Mouse (Mus musculus) macrophage (primary cell): Measurements from ENCODE around the gene Trnt1. TPM values are rescaled to one million over a fixed set of nuclear protein-coding genes. Genes with fewer than 3 reads are reported as not detected.

Experiments used
- H3K27ac ChIP-seq: fragments of 350-480 bp; formaldehyde crosslinking; 2 replicates; pipeline ENCODE4 v1.9.0; 2021
- H3K36me3 ChIP-seq: fragments of 350-480 bp; formaldehyde crosslinking; 2 replicates; pipeline ENCODE4 v1.9.0; 2021; ENCODE audit errors: inconsistent target
- H3K4me3 ChIP-seq: fragments of 350-480 bp; formaldehyde crosslinking; 2 replicates; pipeline ENCODE4 v1.9.0; 2021; ENCODE audit errors: inconsistent target
- H3K79me2 ChIP-seq: fragments of 350-480 bp; formaldehyde crosslinking; 2 replicates; pipeline ENCODE4 v1.9.0; 2021; ENCODE audit errors: inconsistent target
- WGBS: methylation state at CpG from one replicate; pipeline ENCODE4 v1.1.7; 2026; ENCODE audit warnings: inconsistent platforms; ENCODE audit not compliant: missing documents; 5-methylcytosine and 5-hydroxymethylcytosine counted together
- polyA plus RNA-seq: library from polyadenylated mRNA; stranded (reverse); fragments of 250-400 nt; gene quantifications from 3 replicates; pipeline ENCODE4 v1.2.4, GENCODE M21; 2018; ENCODE audit warnings: inconsistent platforms
- total RNA-seq, 78 experiments: library from RNA; depleted of rRNA; stranded (reverse); fragments of 250-400 nt; gene quantifications; 1 replicate in 9 of 78; 2 replicates in 24 of 78; 3 replicates in 43 of 78; 4 replicates in 2 of 78; pipeline ENCODE4 v1.2.4; 2018; ENCODE audit warnings: inconsistent platforms in 56 of 78

Trnt1 gene
- total RNA-seq (2018; cell fraction: chromatin; rRNA removed), result 100 to 1,000 TPM in 13 of 26 experiments, 10 to 100 TPM in 13; 49.1 to 124 (median 96.9) TPM
- 10 to 100 TPM; 23.1 to 40.8 (median 31.8) TPM for total RNA-seq (2018; cell fraction: cytosol; rRNA removed)
- 10 to 100 TPM; 29.1 to 87.9 (median 63.8) TPM for total RNA-seq (2018; cell fraction: nucleus; rRNA removed)
- 30.3 to 35.6 TPM (median 35.5 TPM) in 3 replicates for polyA plus RNA-seq

- Histone ChIP-seq H3K27ac (peak within 1 kb of the TSS; percentile 54), H3K79me2 (peaks cover 36% of the 10 kb centered on the region), H3K4me3 (peak within 1 kb of the TSS; percentile 96), H3K36me3 (peaks cover 25% of the 10 kb centered on the region)
- 7% methylated on average over 35 of the region's 35 CpGs for WGBS
Measured at GRCm38 (mm10) chr6:106768640-106769289, at the start of gene Trnt1. TSS of gene Trnt1 (plus strand) at chr6:106769120.

GRCm38 (mm10) chr6:106725642-106726041 is 43.3 kb upstream of the Trnt1 start:
- 33% methylated on average over 4 of the region's 4 CpGs for WGBS
- H3K79me2 ChIP-seq, result no peaks in the 10 kb centered on the region
- H3K4me3 ChIP-seq, result no peak overlapping the region
- H3K36me3 ChIP-seq, result no peaks in the 10 kb centered on the region
- H3K27ac ChIP-seq, result no peak overlapping the region

GRCm38 (mm10) chr6:106726078-106726477 is 42.8 kb upstream of the Trnt1 start:
- no peaks in the 10 kb centered on the region for H3K36me3 ChIP-seq
- no peaks in the 10 kb centered on the region for H3K79me2 ChIP-seq
- H3K27ac ChIP-seq, result no peak overlapping the region
- no peak overlapping the region for H3K4me3 ChIP-seq
- 9% methylated on average over 6 of the region's 6 CpGs for WGBS

- no peaks in the 10 kb centered on the region for H3K36me3 ChIP-seq
- WGBS, result no CpG with 5 or more reads among the region's 1 CpGs
- H3K79me2 ChIP-seq, result no peaks in the 10 kb centered on the region
- no peak overlapping the region for H3K27ac ChIP-seq
- H3K4me3 ChIP-seq, result no peak overlapping the region
Measured at GRCm38 (mm10) chr6:106727703-106728102, 41.2 kb upstream of the Trnt1 start.

- Histone ChIP-seq H3K79me2 (no peaks in the 10 kb centered on the region), H3K4me3 (no peak overlapping the region), H3K36me3 (no peaks in the 10 kb centered on the region), H3K27ac (no peak overlapping the region)
- WGBS, result 53% methylated on average over 4 of the region's 4 CpGs
Measured at GRCm38 (mm10) chr6:106729682-106730314, 39.1 kb upstream of the Trnt1 start.

- Histone ChIP-seq H3K79me2 (no peaks in the 10 kb centered on the region), H3K36me3 (no peaks in the 10 kb centered on the region), H3K27ac (no peak overlapping the region), H3K4me3 (no peak overlapping the region)
- WGBS, result 27% methylated on average over 4 of the region's 4 CpGs
Measured at GRCm38 (mm10) chr6:106732563-106732962, 36.4 kb upstream of the Trnt1 start.

GRCm38 (mm10) chr6:106738229-106738628 is 30.7 kb upstream of the Trnt1 start:
- no peak overlapping the region for H3K27ac ChIP-seq

GRCm38 (mm10) chr6:106740244-106740825 is 28.6 kb upstream of the Trnt1 start:
- no peak overlapping the region for H3K4me3 ChIP-seq
- H3K27ac ChIP-seq, result no peak overlapping the region
- 100% methylated on average over 1 of the region's 1 CpGs for WGBS
- H3K79me2 ChIP-seq, result no peaks in the 10 kb centered on the region
- no peaks in the 10 kb centered on the region for H3K36me3 ChIP-seq

More at GRCm38 (mm10) chr6:106738229-106738628, 30.7 kb upstream of the Trnt1 start:
- no peak overlapping the region for H3K4me3 ChIP-seq
- WGBS, result 76% methylated on average over 3 of the region's 3 CpGs
- no peaks in the 10 kb centered on the region for H3K36me3 ChIP-seq
- H3K79me2 ChIP-seq, result no peaks in the 10 kb centered on the region

GRCm38 (mm10) chr6:106743556-106744233 is 25.2 kb upstream of the Trnt1 start:
- Histone ChIP-seq H3K4me3 (no peak overlapping the region), H3K27ac (no peak overlapping the region)
- 51% methylated on average over 6 of the region's 7 CpGs for WGBS

GRCm38 (mm10) chr6:106745673-106746394 is 23.1 kb upstream of the Trnt1 start:
- Histone ChIP-seq H3K79me2 (no peaks in the 10 kb centered on the region), H3K36me3 (no peaks in the 10 kb centered on the region), H3K27ac (no peak overlapping the region), H3K4me3 (no peak overlapping the region)
- WGBS, result 77% methylated on average over 7 of the region's 7 CpGs

More at GRCm38 (mm10) chr6:106743556-106744233, 25.2 kb upstream of the Trnt1 start:
- no peaks in the 10 kb centered on the region for H3K36me3 ChIP-seq
- no peaks in the 10 kb centered on the region for H3K79me2 ChIP-seq

- H3K27ac ChIP-seq, result no peak overlapping the region
- H3K36me3 ChIP-seq, result no peaks in the 10 kb centered on the region
- no peaks in the 10 kb centered on the region for H3K79me2 ChIP-seq
- 93% methylated on average over 5 of the region's 5 CpGs for WGBS
- H3K4me3 ChIP-seq, result no peak overlapping the region
Measured at GRCm38 (mm10) chr6:106747251-106747650, 21.7 kb upstream of the Trnt1 start.

- 90% methylated on average over 3 of the region's 3 CpGs for WGBS
- H3K4me3 ChIP-seq, result no peak overlapping the region
Measured at GRCm38 (mm10) chr6:106747804-106748203, 21.1 kb upstream of the Trnt1 start.

GRCm38 (mm10) chr6:106748887-106749388 is 20.0 kb upstream of the Trnt1 start, which contains the start of gene Il5ra:
TSS of gene Il5ra (minus strand) at chr6:106749037.
- no peaks in the 10 kb centered on the region for H3K36me3 ChIP-seq
- H3K4me3 ChIP-seq, result no peak within 1 kb of the TSS
- 24% methylated on average over 6 of the region's 6 CpGs for WGBS
- H3K79me2 ChIP-seq, result no peaks in the 10 kb centered on the region
- no peak within 1 kb of the TSS for H3K27ac ChIP-seq

More at GRCm38 (mm10) chr6:106747804-106748203, 21.1 kb upstream of the Trnt1 start:
- no peaks in the 10 kb centered on the region for H3K36me3 ChIP-seq
- no peaks in the 10 kb centered on the region for H3K79me2 ChIP-seq
- no peak overlapping the region for H3K27ac ChIP-seq

GRCm38 (mm10) chr6:106750291-106750690 is 18.6 kb upstream of the Trnt1 start:
- Histone ChIP-seq H3K27ac (no peak overlapping the region), H3K4me3 (no peak overlapping the region), H3K36me3 (no peaks in the 10 kb centered on the region), H3K79me2 (no peaks in the 10 kb centered on the region)
- WGBS, result 43% methylated on average over 7 of the region's 7 CpGs
